Mouse (Mus musculus): ENCODE results near the gene Tchp. TPM values are rescaled to one million over a fixed set of nuclear protein-coding genes. Genes with fewer than 3 reads are reported as not detected.

Gene Tchp
- total and polyA plus RNA-seq, 2 experiments from 2014 or later = 0.50 to 4.4 TPM

DNA sequence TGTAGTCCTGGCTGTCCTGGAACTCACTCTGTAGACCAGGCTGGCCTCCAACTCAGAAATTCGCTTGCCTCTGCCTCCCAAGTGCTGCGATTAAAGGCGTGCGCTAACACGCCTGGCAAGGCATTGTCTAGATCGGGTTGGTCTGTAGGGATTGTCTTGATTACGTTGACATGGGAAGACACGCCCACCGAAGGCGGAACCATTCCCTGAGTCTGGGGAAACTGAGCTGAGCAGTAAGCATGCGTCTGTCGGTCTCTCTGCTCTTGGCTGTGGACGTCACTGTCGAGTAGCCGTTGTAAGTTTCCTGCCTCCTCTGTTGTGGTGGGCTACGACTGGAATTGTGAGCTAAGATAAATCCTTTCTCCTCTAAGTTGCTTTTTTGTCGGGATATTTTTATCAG is 10.6 kb upstream of the Tchp start:
- H3K36me3 ChIP-seq (replicated peaks; ENCODE audit: control insufficient read depth, insufficient read depth, low read length) = no peaks in the 10 kb centered on the region
- no peaks in the 10 kb centered on the region for H3K9me3 ChIP-seq (replicated peaks; ENCODE audit: control insufficient read depth, low read length)
- H3K27me3 ChIP-seq (ENCODE audit: control insufficient read depth, insufficient read depth, low read length) = 0 out of 2 replicates have a peak, but pooled peaks cover 2% of the 10 kb centered on the region
- TF ChIP-seq EP300 (IDR thresholded peaks at IDR 0.05; ENCODE audit: low read depth) = no peak
- no peak for TF ChIP-seq CTCF (IDR thresholded peaks at IDR 0.05; ENCODE audit: low read depth)
- no peak overlapping the region for H3K9ac ChIP-seq (replicated peaks; ENCODE audit: low read depth, low read length)
- no peak for DNase-seq (ENCODE audit: low spot score)
- H3K4me3 ChIP-seq (ENCODE audit: low read depth, low read length) = no peak overlapping the region
- no peak overlapping the region for H3K27ac ChIP-seq (ENCODE audit: low read depth)
- no peak for ATAC-seq (ENCODE audit: insufficient read depth, low read depth)
- H3K4me2 ChIP-seq (ENCODE audit: low read depth, low read length) = no peak overlapping the region
- WGBS = 72% methylated on average over 17 of the region's 17 CpGs
- no peaks in the 10 kb centered on the region for H3K4me1 ChIP-seq (ENCODE audit: control insufficient read depth, insufficient read depth)

DNA sequence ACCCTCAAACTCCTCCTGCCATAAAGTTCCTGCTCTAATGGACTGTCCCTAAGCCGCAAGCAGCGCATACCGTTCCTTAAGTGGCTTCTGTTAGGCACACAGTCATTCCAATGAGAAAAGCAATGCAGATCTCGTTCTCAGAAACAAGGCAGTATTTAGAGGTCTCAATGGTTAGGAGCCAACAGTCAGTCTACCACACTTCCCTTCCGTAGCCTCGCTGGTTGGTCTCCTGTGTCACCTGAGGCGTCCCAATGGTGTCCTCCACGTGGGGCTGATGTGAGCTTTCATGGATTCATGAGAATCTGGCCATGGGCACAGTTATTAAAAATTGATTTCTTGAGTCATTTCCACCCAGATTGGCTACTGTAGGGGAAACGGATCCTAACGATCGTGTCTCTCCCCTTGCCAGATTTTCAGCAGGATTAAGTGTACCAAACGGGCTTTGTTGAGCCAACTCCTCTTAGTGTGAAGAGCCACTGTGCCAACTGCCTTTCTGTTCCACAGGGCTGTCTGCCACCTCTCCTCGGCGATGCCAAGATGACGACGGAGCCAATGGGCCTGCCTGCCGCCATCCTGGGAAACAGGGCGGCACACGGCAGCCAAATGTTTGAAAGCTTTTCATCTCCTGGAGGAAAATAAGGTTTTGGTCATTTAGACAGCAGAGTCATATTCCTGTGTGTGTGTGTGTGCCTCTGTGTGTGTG is 9.4 kb upstream of the Tchp start:
- no peak for DNase-seq (ENCODE audit: low spot score)

GRCm38 (mm10) chr5:114699015-114699414 is 8.5 kb upstream of the Tchp start:
- Histone ChIP-seq H3K9ac (replicated peaks; ENCODE audit: low read depth, low read length) (no peak overlapping the region), H3K27me3 (ENCODE audit: control insufficient read depth, insufficient read depth, low read length) (no peaks in the 10 kb centered on the region), H3K9me3 (replicated peaks; ENCODE audit: control insufficient read depth, low read length) (no peaks in the 10 kb centered on the region), H3K4me2 (ENCODE audit: low read depth, low read length) (no peak overlapping the region), H3K4me3 (ENCODE audit: low read depth, low read length) (no peak overlapping the region), H3K27ac (ENCODE audit: low read depth) (no peak overlapping the region), H3K4me1 (ENCODE audit: control insufficient read depth, insufficient read depth) (no peaks in the 10 kb centered on the region), H3K36me3 (replicated peaks; ENCODE audit: control insufficient read depth, insufficient read depth, low read length) (no peaks in the 10 kb centered on the region)
- 39% methylated on average over 7 of the region's 7 CpGs for WGBS
- DNase-seq (ENCODE audit: low spot score) = no peak
- TF ChIP-seq CTCF (IDR thresholded peaks at IDR 0.05; ENCODE audit: low read depth) = no peak
- no peak for TF ChIP-seq EP300 (IDR thresholded peaks at IDR 0.05; ENCODE audit: low read depth)
- ATAC-seq (ENCODE audit: insufficient read depth, low read depth) = no peak

More for the DNA sequence above, 9.4 kb upstream of the Tchp start:
- H3K9ac ChIP-seq (replicated peaks; ENCODE audit: low read depth, low read length) = no peak overlapping the region
- H3K36me3 ChIP-seq (replicated peaks; ENCODE audit: control insufficient read depth, insufficient read depth, low read length) = no peaks in the 10 kb centered on the region
- no peak for TF ChIP-seq EP300 (IDR thresholded peaks at IDR 0.05; ENCODE audit: low read depth)
- no peak for TF ChIP-seq CTCF (IDR thresholded peaks at IDR 0.05; ENCODE audit: low read depth)
- no peak for ATAC-seq (ENCODE audit: insufficient read depth, low read depth)
- H3K4me3 ChIP-seq (ENCODE audit: low read depth, low read length) = no peak overlapping the region
- H3K27me3 ChIP-seq (ENCODE audit: control insufficient read depth, insufficient read depth, low read length) = no peaks in the 10 kb centered on the region
- H3K27ac ChIP-seq (ENCODE audit: low read depth) = no peak overlapping the region
- H3K4me2 ChIP-seq (ENCODE audit: low read depth, low read length) = no peak overlapping the region
- 82% methylated on average over 19 of the region's 19 CpGs for WGBS
- H3K4me1 ChIP-seq (ENCODE audit: control insufficient read depth, insufficient read depth) = no peaks in the 10 kb centered on the region
- H3K9me3 ChIP-seq (replicated peaks; ENCODE audit: control insufficient read depth, low read length) = no peaks in the 10 kb centered on the region

- H3K4me1 ChIP-seq (ENCODE audit: control insufficient read depth, insufficient read depth) = no peaks in the 10 kb centered on the region
- H3K9me3 ChIP-seq (replicated peaks; ENCODE audit: control insufficient read depth, low read length) = no peaks in the 10 kb centered on the region
- no peaks in the 10 kb centered on the region for H3K36me3 ChIP-seq (replicated peaks; ENCODE audit: control insufficient read depth, insufficient read depth, low read length)
- TF ChIP-seq EP300 (IDR thresholded peaks at IDR 0.05; ENCODE audit: low read depth) = no peak
- peak; percentile 80 for TF ChIP-seq CTCF (IDR thresholded peaks at IDR 0.05; ENCODE audit: low read depth)
- H3K27me3 ChIP-seq (ENCODE audit: control insufficient read depth, insufficient read depth, low read length) = no peaks in the 10 kb centered on the region
- no peak overlapping the region for H3K4me2 ChIP-seq (ENCODE audit: low read depth, low read length)
- DNase-seq (ENCODE audit: low spot score) (peak; percentile 49), ATAC-seq (ENCODE audit: insufficient read depth, low read depth) (peak; percentile 84)
- H3K4me3 ChIP-seq (ENCODE audit: low read depth, low read length) = no peak overlapping the region
- 51% methylated on average over 14 of the region's 14 CpGs for WGBS
- H3K9ac ChIP-seq (replicated peaks; ENCODE audit: low read depth, low read length) = no peak overlapping the region
- no peak overlapping the region for H3K27ac ChIP-seq (ENCODE audit: low read depth)
These were observed 4.9 kb upstream of the Tchp start for GRCm38 (mm10) chr5:114702403-114703392.

DNA sequence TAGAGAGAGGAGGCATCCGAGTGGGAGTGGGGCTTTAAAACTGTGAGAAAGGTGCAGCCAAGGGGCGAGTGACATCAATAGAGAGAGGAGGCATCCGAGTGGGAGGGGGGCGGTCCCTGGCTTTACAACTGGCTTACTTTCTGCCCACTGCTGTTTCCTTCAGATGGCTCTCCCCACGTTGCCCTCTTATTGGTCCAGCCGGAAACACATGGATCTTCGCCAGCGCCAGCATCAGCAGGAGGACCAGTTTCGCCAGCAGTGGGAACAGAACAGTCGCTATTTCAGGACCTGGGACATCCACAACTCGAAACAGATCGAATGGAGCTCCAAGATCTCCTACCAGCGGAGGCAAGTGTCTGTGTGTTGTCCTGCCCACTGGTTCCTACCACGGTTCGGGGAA is 931 bp downstream of the Tchp start:
- peak overlapping the region; percentile 76 for H3K4me3 ChIP-seq (ENCODE audit: low read depth, low read length)
- no peak overlapping the region for H3K27ac ChIP-seq (ENCODE audit: low read depth)
- no peak for TF ChIP-seq CTCF (IDR thresholded peaks at IDR 0.05; ENCODE audit: low read depth)
- TF ChIP-seq EP300 (IDR thresholded peaks at IDR 0.05; ENCODE audit: low read depth) = no peak
- peak overlapping the region; percentile 92 for H3K4me2 ChIP-seq (ENCODE audit: low read depth, low read length)
- H3K27me3 ChIP-seq (ENCODE audit: control insufficient read depth, insufficient read depth, low read length) = no peaks in the 10 kb centered on the region
- no peak for ATAC-seq (ENCODE audit: insufficient read depth, low read depth)
- H3K36me3 ChIP-seq (replicated peaks; ENCODE audit: control insufficient read depth, insufficient read depth, low read length) = peaks cover 31% of the 10 kb centered on the region
- no peak overlapping the region for H3K9ac ChIP-seq (replicated peaks; ENCODE audit: low read depth, low read length)
- H3K9me3 ChIP-seq (replicated peaks; ENCODE audit: control insufficient read depth, low read length) = no peaks in the 10 kb centered on the region
- H3K4me1 ChIP-seq (ENCODE audit: control insufficient read depth, insufficient read depth) = peaks cover 8% of the 10 kb centered on the region; the same call in 1 of the 2 replicates
- WGBS = 50% methylated on average over 15 of the region's 15 CpGs
- DNase-seq (ENCODE audit: low spot score) = no peak
